Mouse (Mus musculus): Measurements from ENCODE around the gene Psme2b. TPM values are rescaled to one million over a fixed set of nuclear protein-coding genes. Genes with fewer than 3 reads are reported as not detected.
"Not testable (repeated sequence)": the region's sequence is repeated elsewhere in the genome, so short reads cannot be mapped to it uniquely, and the experiment has no call there.

Gene Psme2b
- polyA plus RNA-seq, 1 experiment from 2014 or later = 0.85 TPM

DNA sequence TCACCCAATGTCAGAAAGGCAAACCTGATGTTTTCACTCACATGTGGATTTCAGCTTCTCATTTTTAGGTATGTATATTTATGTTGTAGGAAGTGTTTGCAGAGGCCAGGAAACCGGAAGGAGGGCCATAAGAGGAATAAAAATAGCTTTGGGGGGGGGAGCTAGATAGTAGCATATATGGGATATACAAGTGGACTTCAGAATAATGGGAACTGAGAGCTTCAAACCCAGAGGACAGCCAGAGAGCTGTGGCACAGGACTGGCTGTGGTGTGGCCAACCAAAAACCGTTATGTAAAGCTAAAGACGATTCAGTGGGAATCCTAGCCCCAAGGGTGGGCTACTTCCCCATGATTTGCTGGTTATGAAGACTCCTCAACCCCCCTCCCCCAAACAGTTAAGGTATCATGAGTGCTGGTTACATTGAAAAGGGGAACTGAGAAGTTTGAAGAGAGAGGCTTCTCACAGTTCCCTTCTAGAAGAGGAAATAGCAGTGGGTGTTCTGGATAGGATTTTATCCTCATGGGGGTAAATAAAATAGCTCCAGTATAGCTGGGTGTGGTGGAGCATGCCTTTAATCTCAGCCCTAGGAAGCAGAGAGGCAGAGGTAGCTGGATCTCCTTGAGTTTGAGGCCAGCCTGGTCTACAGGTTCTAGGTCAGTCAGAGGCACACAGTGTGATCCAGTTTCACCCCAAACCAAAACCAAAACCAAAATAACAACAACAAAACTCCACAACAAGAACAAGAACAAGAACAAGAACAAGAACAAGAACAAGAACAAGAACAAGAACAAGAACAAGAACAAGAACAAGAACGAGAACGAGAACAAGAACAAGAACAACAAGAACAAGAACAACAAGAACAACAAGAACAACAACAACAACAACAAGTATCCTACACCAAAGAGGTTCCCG, 45.1 kb downstream of the Psme2b start:
- not testable (repeated sequence) for H3K4me1 ChIP-seq (replicated peaks); H3K9me3 ChIP-seq; H3K4me2 ChIP-seq; H3K27me3 ChIP-seq; H3K36me3 ChIP-seq; H3K27ac ChIP-seq; H3K4me3 ChIP-seq (replicated peaks); ATAC-seq (ENCODE audit: insufficient number of reproducible peaks, insufficient read depth, low FRiP score, low TSS enrichment, low read depth); H3K9ac ChIP-seq (replicated peaks)
- WGBS = 80% methylated on average over 6 of the region's 6 CpGs

DNA sequence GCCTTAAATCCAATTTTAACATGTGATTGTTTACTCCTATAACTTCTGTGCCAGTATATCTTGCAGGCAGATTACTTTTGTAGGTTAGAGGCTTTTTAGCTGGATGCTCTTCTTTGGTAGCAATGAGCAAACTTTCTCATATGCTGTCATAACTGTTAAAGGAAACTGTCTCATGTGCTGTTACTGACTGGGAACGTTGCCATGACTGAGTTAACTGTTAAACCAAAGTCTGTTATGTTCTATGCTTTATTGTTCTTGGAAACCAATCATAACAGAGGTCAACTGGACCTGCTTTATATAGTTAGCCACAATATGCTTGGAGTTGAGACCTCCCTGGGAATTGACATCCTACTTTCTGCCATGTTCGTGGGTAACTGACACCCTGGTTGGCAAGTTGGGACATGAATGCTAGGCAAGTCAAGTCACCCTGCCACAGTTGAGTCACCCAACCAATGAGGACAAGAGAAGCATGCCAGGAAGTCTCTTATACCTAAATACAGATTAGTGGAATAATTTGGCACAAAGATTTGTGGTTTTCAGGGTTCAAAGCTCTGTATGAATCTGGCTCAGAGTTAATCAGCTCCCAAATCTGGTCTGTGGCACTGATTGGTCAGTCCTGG, 47.1 kb downstream of the Psme2b start:
- Histone ChIP-seq H3K36me3 (no peaks in the 10 kb centered on the region), H3K27me3 (no peaks in the 10 kb centered on the region), H3K4me1 (replicated peaks) (no peaks in the 10 kb centered on the region), H3K9me3 (no peaks in the 10 kb centered on the region), H3K4me3 (replicated peaks) (no peak overlapping the region), H3K27ac (no peak overlapping the region), H3K4me2 (no peak overlapping the region), H3K9ac (replicated peaks) (no peak overlapping the region)
- no peak for ATAC-seq (ENCODE audit: insufficient number of reproducible peaks, insufficient read depth, low FRiP score, low TSS enrichment, low read depth)
- 78% methylated on average over 2 of the region's 2 CpGs for WGBS

Other genes with a start within 250 kb of the Psme2b start
- gene Rack1, start 145.9 kb downstream of the Psme2b start, polyA plus RNA-seq (2016; fragmentation: Nextera tagmentation; extraction: Ambion mirVana) = 646 and 685 TPM in 2 replicates
- 6.0 and 7.3 TPM in 2 replicates for gene Trim41, start 128.8 kb downstream of the Psme2b start, polyA plus RNA-seq (2016; fragmentation: Nextera tagmentation; extraction: Ambion mirVana)
- gene Trim7, start 120.0 kb downstream of the Psme2b start, polyA plus RNA-seq (2016; fragmentation: Nextera tagmentation; extraction: Ambion mirVana) = 0.34 and 1.3 TPM in 2 replicates
- gene Gm12184, start 119.5 kb downstream of the Psme2b start, polyA plus RNA-seq (2016; fragmentation: Nextera tagmentation; extraction: Ambion mirVana) = 4.2 and 13.6 TPM in 2 replicates
- gene Irgm1, start 74.5 kb downstream of the Psme2b start, polyA plus RNA-seq (2016; fragmentation: Nextera tagmentation; extraction: Ambion mirVana) = 2.2 and 2.9 TPM in 2 replicates
- gene Gm5431, start 44.0 kb downstream of the Psme2b start, polyA plus RNA-seq (2016; fragmentation: Nextera tagmentation; extraction: Ambion mirVana) = 0.15 TPM in 2 replicates
- gene Olfr56, start 32.7 kb upstream of the Psme2b start, polyA plus RNA-seq (2016; fragmentation: Nextera tagmentation; extraction: Ambion mirVana) = 0.18 TPM in 1 of 2 replicates, not detected in the other
- gene 9930111J21Rik1, start 33.2 kb upstream of the Psme2b start, polyA plus RNA-seq (2016; fragmentation: Nextera tagmentation; extraction: Ambion mirVana) = 0.19 and 0.54 TPM in 2 replicates
- not detected in 2 replicates for gene Gm12185, start 46.0 kb upstream of the Psme2b start, polyA plus RNA-seq (2016; fragmentation: Nextera tagmentation; extraction: Ambion mirVana)
- not detected in 2 replicates for gene Tgtp1, start 48.0 kb upstream of the Psme2b start, polyA plus RNA-seq (2016; fragmentation: Nextera tagmentation; extraction: Ambion mirVana)
- 0.23 and 0.26 TPM in 2 replicates for gene 9930111J21Rik2, start 105.1 kb upstream of the Psme2b start, polyA plus RNA-seq (2016; fragmentation: Nextera tagmentation; extraction: Ambion mirVana)
- not detected in 2 replicates for gene Tgtp2, start 118.0 kb upstream of the Psme2b start, polyA plus RNA-seq (2016; fragmentation: Nextera tagmentation; extraction: Ambion mirVana)
- gene Ifi47, start 130.4 kb upstream of the Psme2b start, polyA plus RNA-seq (2016; fragmentation: Nextera tagmentation; extraction: Ambion mirVana) = 0.56 and 0.69 TPM in 2 replicates
- gene Olfr1396, start 168.7 kb upstream of the Psme2b start, polyA plus RNA-seq (2016; fragmentation: Nextera tagmentation; extraction: Ambion mirVana) = not detected in 2 replicates
- not detected in 2 replicates for gene Olfr1395, start 196.1 kb upstream of the Psme2b start, polyA plus RNA-seq (2016; fragmentation: Nextera tagmentation; extraction: Ambion mirVana)
- not detected in 2 replicates for gene Olfr1394, start 208.2 kb upstream of the Psme2b start, polyA plus RNA-seq (2016; fragmentation: Nextera tagmentation; extraction: Ambion mirVana)
- 0.33 and 0.87 TPM in 2 replicates for gene Btnl9, start 241.0 kb upstream of the Psme2b start, polyA plus RNA-seq (2016; fragmentation: Nextera tagmentation; extraction: Ambion mirVana)